Mouse (Mus musculus): Measurements from ENCODE around the gene Olfr94.
"Not testable (repeated sequence)": the region's sequence is repeated elsewhere in the genome, so short reads cannot be mapped to it uniquely, and the experiment has no call there.

Olfr94 gene

GRCm38 (mm10) chr17:37200894-37201293, at the start of gene Olfr94:
Gene Olfr94 (minus strand): TSS chr17:37200994.
- DNase-seq (ENCODE audit: low spot score) = no peak

GRCm38 (mm10) chr17:37250544-37250943, 49.8 kb upstream of the Olfr94 start:
- DNase-seq (ENCODE audit: low spot score) = no peak

- DNase-seq (ENCODE audit: low spot score) = no peak
These were observed 48.7 kb upstream of the Olfr94 start for GRCm38 (mm10) chr17:37249460-37249859.

- peak; percentile 50 for DNase-seq (ENCODE audit: low spot score)
These were observed 45.9 kb upstream of the Olfr94 start for GRCm38 (mm10) chr17:37246715-37247114.

- no peak for DNase-seq (ENCODE audit: low spot score)
These were observed 41.4 kb upstream of the Olfr94 start for GRCm38 (mm10) chr17:37242198-37242597.

GRCm38 (mm10) chr17:37237230-37237629, 36.4 kb upstream of the Olfr94 start, which contains the start of gene Olfr97:
Gene Olfr97 (minus strand): TSS chr17:37237330.
- not testable (repeated sequence) for DNase-seq (ENCODE audit: low spot score)

GRCm38 (mm10) chr17:37221879-37222278, 21.1 kb upstream of the Olfr94 start:
- DNase-seq (ENCODE audit: low spot score) = no peak

GRCm38 (mm10) chr17:37219846-37220245, 19.1 kb upstream of the Olfr94 start, which contains the start of gene Olfr96:
Gene Olfr96 (plus strand): TSS chr17:37220146.
- no peak for DNase-seq (ENCODE audit: low spot score)

- DNase-seq (ENCODE audit: low spot score) = no peak
These were observed 17.7 kb upstream of the Olfr94 start for GRCm38 (mm10) chr17:37218486-37218885.

GRCm38 (mm10) chr17:37213018-37213417, 12.2 kb upstream of the Olfr94 start, which contains the start of gene Olfr95:
Gene Olfr95 (minus strand): TSS chr17:37213118.
- no peak for DNase-seq (ENCODE audit: low spot score)

- DNase-seq (ENCODE audit: low spot score) = peak; percentile 43
These were observed 10.3 kb upstream of the Olfr94 start for GRCm38 (mm10) chr17:37210884-37211768.

- no peak for DNase-seq (ENCODE audit: low spot score)
These were observed 3.1 kb upstream of the Olfr94 start for GRCm38 (mm10) chr17:37203917-37204236.

GRCm38 (mm10) chr17:37203206-37203916, 2.6 kb upstream of the Olfr94 start:
- DNase-seq (ENCODE audit: low spot score) = peak; percentile 86

- DNase-seq (ENCODE audit: low spot score) = peak; percentile 44
These were observed 3.7 kb downstream of the Olfr94 start for GRCm38 (mm10) chr17:37196845-37197724.

GRCm38 (mm10) chr17:37194782-37195181, 6.0 kb downstream of the Olfr94 start:
- DNase-seq (ENCODE audit: low spot score) = no peak

GRCm38 (mm10) chr17:37193656-37194055, 7.1 kb downstream of the Olfr94 start, which contains the start of gene Ubd:
Gene Ubd (plus strand): TSS chr17:37193892.
- DNase-seq (ENCODE audit: low spot score) = no peak

GRCm38 (mm10) chr17:37193032-37193431, 7.8 kb downstream of the Olfr94 start:
- no peak for DNase-seq (ENCODE audit: low spot score)

GRCm38 (mm10) chr17:37190711-37191110, 10.1 kb downstream of the Olfr94 start:
- peak; percentile 61 for DNase-seq (ENCODE audit: low spot score)

- no peak for DNase-seq (ENCODE audit: low spot score)
These were observed 15.3 kb downstream of the Olfr94 start for GRCm38 (mm10) chr17:37185474-37185873.

- DNase-seq (ENCODE audit: low spot score) = no peak
These were observed 39.4 kb downstream of the Olfr94 start, which contains the start of gene Olfr93 for GRCm38 (mm10) chr17:37161394-37161793. Gene Olfr93 (minus strand): TSS chr17:37161494.
